Mouse (Mus musculus): Measurements from ENCODE around the gene Phc3. TPM values are rescaled to one million over a fixed set of nuclear protein-coding genes. Genes with fewer than 3 reads are reported as not detected.

Gene Phc3
- polyA plus RNA-seq, 1 experiment from 2014 or later: 5.6 TPM

Other genes with a start within 250 kb of the Phc3 start
- not detected in 2 replicates for gene Samd7, start 223.1 kb downstream of the Phc3 start, polyA plus RNA-seq (2014; fragmentation: Nextera tagmentation; extraction: Ambion mirVana)
- 64.8 and 73.5 TPM in 2 replicates for gene Sec62, start 176.5 kb downstream of the Phc3 start, polyA plus RNA-seq (2014; fragmentation: Nextera tagmentation; extraction: Ambion mirVana)
- 1.4 and 2.8 TPM in 2 replicates for gene Gpr160, start 113.5 kb downstream of the Phc3 start, polyA plus RNA-seq (2014; fragmentation: Nextera tagmentation; extraction: Ambion mirVana)
- 20.2 and 21.3 TPM in 2 replicates for gene Prkci, start 26.3 kb upstream of the Phc3 start, polyA plus RNA-seq (2014; fragmentation: Nextera tagmentation; extraction: Ambion mirVana)
- gene Skil, start 125.6 kb upstream of the Phc3 start, polyA plus RNA-seq (2014; fragmentation: Nextera tagmentation; extraction: Ambion mirVana): 14.2 and 16.6 TPM in 2 replicates
- 0.56 and 0.89 TPM in 2 replicates for gene Cldn11, start 180.5 kb upstream of the Phc3 start, polyA plus RNA-seq (2014; fragmentation: Nextera tagmentation; extraction: Ambion mirVana)

Data from liver, embryonic 11.5 days (tissue).